Mouse (Mus musculus) myocyte (in vitro differentiated cells): ENCODE results near the gene Spock1.
A peak's percentile ranks its signal among the peaks of the same experiment; 100 is the strongest.

Source experiments
- CEBPB ChIP-seq: IDR thresholded peaks from 2 replicates; pipeline ENCODE4 v1.6.1; 2011; ENCODE audit warnings: mild to moderate bottlenecking, moderate library complexity; ENCODE audit not compliant: poor library complexity, insufficient read depth, severe bottlenecking
- E2F4 ChIP-seq: IDR thresholded peaks from one replicate; pipeline ENCODE4 v1.6.1; 2011; ENCODE audit warnings: mild to moderate bottlenecking, control low read depth, moderate library complexity; ENCODE audit not compliant: insufficient read depth
- MAX ChIP-seq: IDR thresholded peaks from one replicate; pipeline ENCODE4 v1.6.1; 2011; ENCODE audit warnings: low read depth, mild to moderate bottlenecking, control low read depth
- MYOD1 ChIP-seq, 3 experiments: IDR thresholded peaks; one replicate each; pipeline ENCODE4 v1.6.1; 2011; ENCODE audit warnings: control low read depth in 2 of 3, low read depth in 2 of 3, mild to moderate bottlenecking in 2 of 3, moderate library complexity in 1 of 3; ENCODE audit not compliant: insufficient read length in 2 of 3, control insufficient read depth in 1 of 3
- MYOG ChIP-seq, 3 experiments: IDR thresholded peaks; one replicate each; pipeline ENCODE4 v1.6.1; 2011; ENCODE audit warnings: control low read depth in 2 of 3, low read depth in 2 of 3, mild to moderate bottlenecking in 2 of 3; ENCODE audit not compliant: insufficient read length in 2 of 3, control insufficient read depth in 1 of 3, insufficient read depth in 1 of 3
- POLR2A ChIP-seq: IDR thresholded peaks from one replicate; pipeline ENCODE4 v1.6.1; 2011; ENCODE audit warnings: low read depth, mild to moderate bottlenecking, control low read depth, moderate library complexity; ENCODE audit not compliant: insufficient read length
- POLR2AphosphoS2 ChIP-seq: IDR thresholded peaks from one replicate; pipeline ENCODE4 v1.6.1; 2011; ENCODE audit warnings: low read depth, control low read depth; ENCODE audit not compliant: insufficient read length
- REST ChIP-seq: IDR thresholded peaks from one replicate; pipeline ENCODE4 v1.6.1; 2011; ENCODE audit warnings: mild to moderate bottlenecking, control low read depth, moderate library complexity; ENCODE audit not compliant: insufficient read depth, insufficient read length
- SRF ChIP-seq: IDR thresholded peaks from one replicate; pipeline ENCODE4 v1.6.1; 2011; ENCODE audit warnings: low read depth; ENCODE audit not compliant: control insufficient read depth, insufficient read length
- USF1 ChIP-seq: IDR thresholded peaks from one replicate; pipeline ENCODE4 v1.6.1; 2011; ENCODE audit warnings: low read depth, mild to moderate bottlenecking, control low read depth, moderate library complexity

DNA sequence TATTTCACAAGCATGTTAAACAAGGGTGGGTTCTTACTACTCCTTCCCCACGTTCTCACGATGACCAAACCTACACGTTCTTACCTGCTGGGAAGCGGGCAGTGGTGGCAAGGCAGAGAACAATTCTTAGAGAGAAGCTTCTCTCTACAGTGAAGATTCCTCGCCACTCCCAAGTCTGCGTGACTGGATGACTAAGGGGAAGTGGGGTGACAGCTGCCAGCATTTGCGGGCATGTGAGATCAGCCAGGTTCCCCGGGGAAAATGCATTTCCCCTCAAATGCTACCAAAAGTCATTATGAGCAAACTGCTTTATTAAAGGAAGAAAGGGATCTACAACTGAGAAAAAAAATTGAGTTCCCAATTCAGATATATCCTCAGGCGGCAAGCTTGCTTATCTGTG, 18.4 kb downstream of the Spock1 start:
- TF ChIP-seq POLR2A (no peak), CEBPB (no peak), USF1 (no peak), MYOD1 (IDR thresholded peaks at IDR 0.05; ENCODE audit: control insufficient read depth in 1 of 3, insufficient read length in 2 of 3, low read depth in 2 of 3) (peak in 2 of 3 experiments; percentile 42 to 60), MAX (no peak), POLR2AphosphoS2 (no peak), E2F4 (no peak), REST (no peak), MYOG (IDR thresholded peaks at IDR 0.05; ENCODE audit: control insufficient read depth in 1 of 3, insufficient read depth in 1 of 3, insufficient read length in 2 of 3, low read depth in 2 of 3) (peak in 1 of 3 experiments; percentile 58), SRF (no peak)
